Mouse (Mus musculus): Measurements from ENCODE around the gene Ephb2.
A peak's percentile ranks its signal among the peaks of the same experiment; 100 is the strongest.

Ephb2 gene

GRCm38 (mm10) chr4:136605756-136606485 is 229.9 kb downstream of the Ephb2 start:
- DNase-seq (ENCODE audit: extremely low spot score, low spot score), result no peak

DNA sequence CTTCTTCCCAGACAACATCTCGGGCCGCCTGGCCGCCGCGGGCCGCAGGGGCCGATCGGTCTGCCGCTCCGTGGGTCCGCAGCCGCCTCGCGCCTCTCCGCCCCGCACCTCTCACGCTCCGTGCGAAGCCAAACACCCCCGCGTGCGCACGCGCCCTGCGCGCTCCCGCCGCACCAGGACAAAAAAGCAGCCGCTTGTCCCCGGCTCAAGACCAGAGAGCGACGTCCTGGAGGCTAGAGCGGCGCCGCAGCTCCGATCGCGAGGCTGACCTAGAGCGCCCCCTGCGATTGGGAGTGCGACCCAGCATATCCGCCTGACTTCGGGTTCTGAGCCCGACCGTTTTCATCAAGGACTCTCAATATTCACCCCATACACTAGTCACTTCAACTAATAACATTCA is 233.2 kb downstream of the Ephb2 start, which contains the start of gene Kdm1a:
Gene Kdm1a (minus strand): TSS at position 156 of the 400 bp plus-strand sequence.
- peak; percentile 98 for DNase-seq (ENCODE audit: extremely low spot score, low spot score)

GRCm38 (mm10) chr4:136602018-136602554 is 233.7 kb downstream of the Ephb2 start:
- peak; percentile 79 for DNase-seq (ENCODE audit: extremely low spot score, low spot score)

DNA sequence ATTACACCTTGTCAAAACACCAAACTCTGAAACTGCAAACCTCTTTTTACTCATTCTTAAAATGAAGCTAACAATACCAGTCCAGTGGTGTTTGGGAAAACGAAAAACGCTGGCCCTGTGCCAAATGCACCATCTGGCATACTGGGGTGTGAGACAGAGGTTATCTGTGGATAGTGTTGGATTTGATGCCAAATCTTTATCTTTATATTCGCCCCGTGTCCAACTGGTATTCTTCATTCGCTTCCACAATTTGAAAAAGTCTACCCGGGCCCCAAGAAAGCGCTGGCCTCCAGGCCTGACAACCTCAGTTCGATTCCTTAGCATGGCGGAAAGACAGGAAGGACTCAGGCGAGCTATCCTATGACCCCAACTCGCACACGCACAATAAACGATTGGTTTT is 234.3 kb downstream of the Ephb2 start:
- DNase-seq (ENCODE audit: extremely low spot score, low spot score), result peak; percentile 48

GRCm38 (mm10) chr4:136600536-136600935 is 235.3 kb downstream of the Ephb2 start:
- DNase-seq (ENCODE audit: extremely low spot score, low spot score), result no peak

- DNase-seq (ENCODE audit: extremely low spot score, low spot score), result no peak
Observed at GRCm38 (mm10) chr4:136599869-136600268, 235.9 kb downstream of the Ephb2 start.

DNA sequence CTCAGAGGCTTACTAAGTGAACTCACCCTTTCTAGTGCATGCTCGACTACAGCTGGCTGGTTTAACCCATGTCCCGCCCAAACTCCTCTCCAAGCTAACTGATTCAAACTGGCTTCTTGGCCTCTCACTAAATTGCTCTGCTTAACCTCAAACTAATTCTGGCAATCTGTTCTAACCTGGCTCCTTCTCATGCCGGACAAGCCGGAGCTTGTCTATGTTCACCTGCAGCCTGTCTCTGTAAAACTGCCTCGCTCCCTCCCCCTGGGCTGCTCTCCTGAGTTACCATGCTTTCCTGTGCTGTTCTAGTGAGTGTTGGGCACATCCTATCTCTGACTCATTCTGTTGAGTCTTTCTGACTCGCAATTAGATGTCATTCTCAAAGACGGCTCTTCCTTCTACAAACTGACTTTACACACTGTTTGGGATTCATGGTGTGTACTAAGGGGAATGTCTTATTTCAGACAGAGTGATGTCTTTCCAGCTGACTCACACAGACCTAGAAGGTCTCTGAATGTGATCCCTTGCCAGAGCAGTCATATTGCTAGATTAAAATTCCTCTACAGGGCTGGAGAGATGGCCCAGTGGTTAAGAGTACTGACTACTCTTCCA is 237.4 kb downstream of the Ephb2 start:
- no peak for DNase-seq (ENCODE audit: extremely low spot score, low spot score)

Data from neural tube, embryonic 10.5 days (tissue).